Mouse (Mus musculus) adipocyte (in vitro differentiated cells): ENCODE results near the gene Inpp4b.

Source experiments
- DNase-seq: peaks from one replicate; pipeline ENCODE4 v3.0.0-alpha.2; 2016; ENCODE audit warnings: low spot score

The Inpp4b gene

DNA sequence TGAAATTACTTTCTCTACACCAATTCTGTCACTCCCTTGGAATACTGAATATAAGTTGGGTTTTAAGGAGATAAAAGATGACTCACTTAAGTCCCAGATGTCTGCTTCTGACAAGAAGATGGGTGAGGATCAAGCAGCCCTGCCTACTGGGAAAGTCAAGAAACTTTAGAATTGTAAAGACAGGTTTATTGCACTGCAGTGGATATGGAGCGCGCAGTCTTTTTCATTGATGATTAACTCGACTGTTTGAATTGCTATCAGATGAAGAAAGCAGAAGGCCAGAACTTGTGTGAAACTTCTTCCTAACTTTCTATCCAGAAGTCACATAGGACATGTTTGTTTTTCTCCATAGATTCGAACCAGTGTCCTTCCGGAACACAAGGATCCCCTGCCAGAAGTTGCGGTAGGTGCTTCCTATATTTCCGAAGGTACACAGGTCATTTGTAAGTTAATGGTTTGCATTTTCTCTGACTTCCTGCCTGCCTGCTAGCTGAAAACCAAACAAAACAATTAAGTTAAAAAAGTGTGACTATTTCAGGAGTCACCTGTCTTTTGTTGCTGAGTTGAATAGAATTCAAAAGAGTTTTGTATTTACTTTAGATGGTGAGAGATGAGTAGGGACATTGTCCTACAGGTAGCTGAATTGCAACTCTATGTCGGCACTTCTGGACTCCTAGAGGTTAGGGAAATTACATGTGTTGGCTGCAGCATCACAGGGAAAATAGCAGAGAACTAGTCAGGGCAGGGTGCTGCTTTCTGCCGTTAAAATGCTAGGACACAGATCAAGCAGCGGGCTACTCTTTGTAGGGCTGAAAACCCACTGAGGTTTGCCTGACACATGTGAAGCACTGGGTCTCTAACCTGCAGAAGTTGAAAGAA is 502.0 kb downstream of the Inpp4b start:
- DNase-seq, result no peak

DNA sequence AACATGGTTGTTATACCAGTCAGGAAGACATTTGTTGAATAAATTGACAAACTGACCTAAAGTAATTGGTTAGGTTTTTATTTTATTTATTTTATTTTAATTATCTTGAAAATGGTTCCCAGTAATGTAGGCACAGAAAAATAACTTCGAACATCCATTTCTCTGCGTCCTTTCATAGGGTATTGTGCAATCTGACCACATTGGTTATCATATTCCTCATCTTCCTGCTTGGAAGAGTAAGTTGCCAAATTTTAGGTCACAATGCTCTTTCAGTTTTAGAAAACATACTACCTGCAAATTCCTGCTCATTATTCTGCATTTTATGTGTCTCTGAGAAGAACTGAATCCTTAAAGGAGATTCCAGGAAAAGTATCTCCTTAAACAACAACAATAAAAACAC is 505.6 kb downstream of the Inpp4b start:
- DNase-seq, result no peak

DNA sequence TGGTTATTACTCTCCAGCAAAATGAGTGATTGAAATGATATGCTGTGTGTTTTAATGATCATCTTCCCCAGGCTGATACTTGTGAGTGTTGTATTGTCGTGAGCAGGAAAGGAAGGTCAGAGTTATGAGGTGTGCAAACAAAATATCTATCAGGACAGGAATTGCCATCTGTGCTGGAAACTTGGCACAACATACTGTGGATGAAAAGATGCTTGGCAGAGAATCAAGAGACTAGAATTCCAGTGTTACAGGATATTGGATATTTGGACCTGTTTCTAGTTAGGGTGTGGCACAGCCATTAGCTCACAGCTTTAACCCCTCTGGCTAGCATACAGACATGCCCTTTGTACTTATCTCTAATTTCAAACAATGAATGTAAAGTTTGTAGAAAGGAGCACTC is 507.6 kb downstream of the Inpp4b start:
- no peak for DNase-seq

DNA sequence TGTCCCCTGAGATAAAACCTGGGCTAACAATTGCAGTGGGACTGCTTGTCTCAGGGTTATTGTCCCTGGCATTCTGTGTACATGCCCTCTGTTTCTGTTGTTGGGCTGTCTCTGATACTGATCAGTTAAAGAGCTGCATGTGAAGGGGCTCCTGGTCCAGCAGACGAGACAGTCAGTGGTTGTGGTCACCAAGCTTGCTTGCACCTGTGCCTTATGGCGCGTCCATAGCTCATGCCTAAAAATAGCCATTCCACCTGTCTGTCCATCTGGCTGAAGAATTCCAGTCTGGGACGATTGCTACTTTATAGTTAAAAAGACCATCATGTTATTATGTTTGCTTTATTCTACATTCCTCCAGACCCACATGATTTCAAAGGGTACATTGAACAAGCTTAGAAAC is 510.8 kb downstream of the Inpp4b start:
- DNase-seq, result no peak

DNA sequence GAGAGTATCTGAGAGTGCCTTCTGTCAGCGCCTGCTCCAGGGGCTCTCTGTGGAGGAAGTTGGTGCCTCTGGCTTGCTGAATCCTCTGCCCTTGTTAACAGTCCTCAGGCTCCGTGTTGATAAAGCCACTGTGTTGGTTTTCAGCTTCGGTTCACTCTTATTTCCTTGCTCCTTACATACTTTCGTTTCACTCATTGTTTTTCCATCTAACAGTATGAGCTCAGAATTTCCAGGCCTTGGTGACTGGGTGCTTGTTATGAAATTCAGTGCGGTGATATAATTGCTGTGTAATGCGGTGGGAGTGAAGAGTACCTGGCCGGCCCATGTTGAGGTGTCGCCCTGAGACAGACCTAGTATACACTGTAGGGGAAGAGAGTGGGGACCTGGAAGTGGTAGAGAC is 512.2 kb downstream of the Inpp4b start:
- DNase-seq, result no peak

DNA sequence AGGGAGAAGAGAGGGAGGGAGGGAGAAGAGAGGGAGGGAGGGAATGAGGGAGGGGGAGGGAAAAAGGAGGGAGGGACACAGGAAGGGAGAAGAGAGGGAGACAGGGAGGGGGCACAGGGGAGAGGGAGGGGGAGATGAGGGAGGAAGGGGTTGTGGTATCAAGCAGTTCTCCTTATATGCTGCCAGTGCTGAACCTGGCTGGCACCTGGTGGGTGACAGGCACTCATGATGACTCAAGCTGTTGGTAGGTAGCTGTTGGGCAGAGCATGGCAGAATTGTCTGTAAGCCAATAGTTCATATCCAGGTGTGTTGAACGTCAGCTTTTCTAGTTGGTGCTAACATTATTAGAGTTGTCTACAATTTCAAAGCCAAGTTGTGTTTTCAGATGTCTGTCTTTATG is 512.7 kb downstream of the Inpp4b start:
- DNase-seq, result no peak

DNA sequence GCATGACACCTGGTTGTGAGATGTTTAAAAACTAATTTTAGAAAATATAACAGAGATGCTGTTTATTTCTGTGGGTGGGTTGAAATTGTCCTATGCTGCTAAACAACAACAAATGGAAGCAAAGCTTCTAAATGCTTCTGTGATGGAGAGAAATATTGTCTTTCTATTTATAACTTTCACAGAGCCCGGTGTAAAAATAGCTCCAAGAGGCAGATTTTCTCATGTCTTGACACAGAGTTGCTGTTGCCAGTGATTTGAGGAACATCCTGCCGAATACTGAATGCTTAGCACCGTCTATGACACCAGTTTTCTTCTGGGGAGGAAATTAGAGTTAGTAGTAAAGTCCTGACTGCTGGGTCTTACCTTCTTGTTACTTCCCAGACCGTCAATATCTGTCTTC is 513.8 kb downstream of the Inpp4b start:
- no peak for DNase-seq

DNA sequence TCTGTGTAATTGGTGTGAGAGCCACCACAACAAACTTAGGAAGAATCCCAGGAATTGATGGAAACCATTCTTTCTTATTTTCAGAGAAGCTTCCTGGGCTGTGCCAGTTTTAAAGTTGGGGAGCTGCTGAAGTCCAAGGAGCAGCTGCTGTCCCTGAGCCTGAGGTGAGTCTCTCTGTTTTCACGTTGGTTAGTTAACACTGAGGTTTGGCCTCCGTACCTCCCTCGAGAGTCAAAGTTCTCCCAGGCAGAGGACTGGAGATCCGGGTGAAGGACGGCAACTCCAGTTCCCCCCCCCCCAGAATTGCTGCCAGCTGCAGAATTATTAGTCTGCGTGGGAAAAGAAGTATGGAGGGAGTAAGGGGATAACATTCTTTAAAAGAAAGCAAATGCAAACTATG is 514.3 kb downstream of the Inpp4b start:
- no peak for DNase-seq

DNA sequence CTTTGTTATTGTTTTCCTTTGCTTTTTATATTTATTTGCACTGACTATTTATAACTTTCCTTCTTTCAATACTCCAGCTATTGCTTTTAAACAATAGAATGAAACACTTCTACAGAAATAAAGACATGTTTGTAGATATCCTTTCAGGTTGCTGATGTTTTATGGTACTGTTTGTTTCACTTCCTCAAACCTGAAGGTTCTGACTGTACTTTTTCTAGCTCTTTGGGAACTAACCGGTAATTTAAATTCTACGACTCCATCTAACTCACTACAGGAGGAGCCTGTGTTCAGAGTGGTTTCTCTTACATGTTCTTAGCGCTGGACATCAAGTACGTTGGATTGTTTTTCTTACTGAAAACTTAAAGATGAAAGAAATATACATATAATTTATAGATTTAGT is 516.0 kb downstream of the Inpp4b start:
- no peak for DNase-seq

DNA sequence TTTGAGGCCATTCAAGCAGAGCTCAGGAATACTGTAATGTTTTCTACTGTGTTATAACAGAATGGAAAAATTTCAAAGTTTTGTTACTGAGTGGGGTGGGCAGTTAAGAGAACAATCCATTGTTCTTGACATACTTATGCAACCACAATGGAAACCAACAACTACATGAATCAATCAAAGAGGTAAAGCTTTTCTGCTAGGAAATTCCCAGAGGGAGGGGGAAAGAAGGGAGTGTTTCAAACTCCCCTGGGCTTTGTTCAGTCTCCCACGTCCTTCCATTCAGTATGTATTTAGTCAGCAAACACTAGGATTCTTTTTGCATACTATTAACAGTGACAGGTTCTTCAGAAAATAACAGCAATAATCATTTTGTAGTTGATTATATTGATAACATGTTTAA is 517.4 kb downstream of the Inpp4b start:
- no peak for DNase-seq

DNA sequence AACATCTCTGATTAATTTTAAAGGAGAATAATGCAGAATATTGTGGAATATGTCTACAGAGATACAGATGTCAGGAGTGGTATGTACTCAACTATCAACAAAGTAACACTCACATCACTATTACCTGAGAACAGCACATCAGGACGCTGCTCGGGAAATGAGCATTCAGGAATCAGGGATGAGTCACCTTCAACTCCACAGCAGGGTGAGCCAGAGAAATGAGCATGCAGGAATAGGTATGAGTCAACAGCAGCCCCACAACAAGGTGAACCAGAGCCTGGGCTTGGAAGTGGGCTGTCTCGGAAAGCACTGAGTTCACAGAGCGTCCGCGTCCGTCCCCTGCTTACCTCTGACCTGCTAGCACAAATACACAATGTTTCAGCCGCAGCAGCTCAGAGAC is 519.0 kb downstream of the Inpp4b start:
- DNase-seq, result no peak

DNA sequence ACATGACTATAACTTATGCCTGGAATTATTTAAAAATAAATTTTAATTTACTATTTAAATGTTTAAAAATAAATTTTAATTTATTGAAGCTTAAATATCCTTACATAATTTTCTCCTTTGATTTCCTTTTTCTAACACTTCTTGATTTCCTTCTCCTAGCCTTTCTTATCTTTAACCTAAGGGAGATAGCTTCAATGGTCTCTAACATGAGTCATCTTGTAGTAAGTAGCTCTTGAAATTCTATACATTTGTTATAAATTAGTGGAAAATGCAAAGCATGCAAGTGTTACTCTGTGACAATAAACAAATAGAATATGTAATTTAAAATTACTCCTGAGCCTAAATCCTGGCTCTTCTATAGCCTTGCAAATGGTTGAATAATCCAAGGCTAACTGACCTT is 520.4 kb downstream of the Inpp4b start:
- DNase-seq, result no peak

DNA sequence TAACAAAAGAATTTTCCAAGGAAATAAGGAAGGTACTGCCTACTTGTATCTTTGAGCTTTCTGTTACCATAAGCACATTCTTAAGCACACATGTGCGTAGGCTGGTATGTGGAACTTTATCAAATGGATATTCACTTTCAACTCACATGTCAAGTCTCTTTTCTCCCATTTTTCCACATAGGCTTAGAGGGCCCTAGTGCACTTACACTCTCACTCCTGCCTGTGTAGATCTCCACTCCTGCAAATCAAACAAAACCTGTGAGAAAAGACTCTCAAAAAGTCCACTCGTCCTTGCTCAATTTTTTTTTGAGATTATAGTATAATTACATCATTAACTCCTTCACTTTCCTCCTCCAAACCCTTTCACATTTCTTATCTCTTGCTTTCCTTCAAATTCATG is 522.0 kb downstream of the Inpp4b start:
- DNase-seq, result no peak

DNA sequence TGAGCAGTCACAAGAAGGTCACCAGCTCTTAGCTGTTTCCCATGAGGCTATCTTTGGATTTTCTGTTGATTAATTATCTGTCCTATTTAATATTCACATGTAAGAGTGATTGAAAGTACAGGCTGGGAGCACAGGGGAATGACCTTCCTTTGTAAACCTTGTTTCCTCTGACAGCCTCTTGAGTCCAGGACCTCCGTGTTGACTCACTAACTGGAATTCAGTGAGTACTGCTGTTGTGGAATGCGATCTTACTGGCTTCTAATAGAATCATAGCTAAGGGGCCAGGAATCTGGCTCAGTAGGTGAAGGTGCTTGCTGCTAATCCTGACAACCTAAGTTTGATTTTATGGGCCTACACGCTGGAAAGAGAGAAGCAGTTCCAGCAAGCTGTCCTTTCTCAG is 523.3 kb downstream of the Inpp4b start:
- DNase-seq, result peak; percentile 18

DNA sequence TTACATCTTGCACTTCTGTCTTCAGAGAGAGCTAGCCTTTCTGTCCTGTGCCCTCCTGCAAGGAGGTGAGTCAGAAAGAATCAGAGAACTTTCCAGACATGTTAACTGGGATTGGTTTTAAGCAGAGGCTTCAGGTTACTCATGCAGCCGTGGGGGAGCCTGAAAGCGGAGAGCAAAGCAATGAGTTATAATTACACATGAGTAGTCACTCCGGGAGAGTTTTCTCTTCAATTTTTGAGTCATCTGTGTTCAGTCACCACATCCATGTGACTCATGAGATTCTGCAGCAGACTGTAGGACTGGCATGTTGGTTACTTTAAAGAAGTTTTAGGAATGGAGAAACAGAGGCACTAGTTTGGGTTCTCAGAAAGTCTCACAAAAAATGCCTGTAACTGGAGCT is 524.7 kb downstream of the Inpp4b start:
- DNase-seq, result no peak

DNA sequence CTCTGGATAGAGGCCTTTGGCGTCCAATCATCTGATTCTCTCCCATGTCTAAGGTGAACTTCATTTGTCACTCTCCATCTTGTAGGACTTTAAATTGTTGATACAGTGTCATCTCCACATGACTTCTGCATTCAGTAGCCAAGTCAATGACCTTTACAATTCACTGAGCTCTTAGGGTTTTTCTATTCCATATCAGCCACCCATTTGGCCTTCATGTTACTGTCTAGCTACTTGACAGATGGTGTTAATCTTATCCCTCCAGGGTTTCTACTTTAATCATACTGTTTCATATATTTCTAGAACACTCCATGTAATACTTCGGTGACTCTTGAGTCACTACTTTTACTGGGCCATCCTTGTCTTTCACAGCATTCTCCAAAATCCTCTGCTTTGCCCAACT is 528.1 kb downstream of the Inpp4b start:
- no peak for DNase-seq

DNA sequence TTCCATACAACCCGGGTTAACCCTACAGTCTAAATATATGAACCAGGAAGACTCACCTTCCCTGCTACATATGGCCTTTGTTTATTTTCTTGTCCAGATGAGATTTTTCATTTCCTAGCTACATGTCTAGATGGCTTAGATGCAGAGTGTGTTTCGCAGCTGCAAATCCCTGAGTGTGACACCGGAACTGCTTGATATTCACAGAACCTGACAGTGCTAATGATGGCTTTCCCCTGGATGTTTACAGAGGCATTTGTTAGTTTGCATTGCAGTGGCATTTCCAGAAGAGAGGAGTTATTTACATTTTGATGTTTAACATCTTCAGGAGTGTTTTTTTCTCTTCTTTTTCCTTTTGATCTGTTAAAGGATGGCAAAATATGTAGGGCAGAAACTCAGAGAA is 537.7 kb downstream of the Inpp4b start:
- DNase-seq, result no peak

DNA sequence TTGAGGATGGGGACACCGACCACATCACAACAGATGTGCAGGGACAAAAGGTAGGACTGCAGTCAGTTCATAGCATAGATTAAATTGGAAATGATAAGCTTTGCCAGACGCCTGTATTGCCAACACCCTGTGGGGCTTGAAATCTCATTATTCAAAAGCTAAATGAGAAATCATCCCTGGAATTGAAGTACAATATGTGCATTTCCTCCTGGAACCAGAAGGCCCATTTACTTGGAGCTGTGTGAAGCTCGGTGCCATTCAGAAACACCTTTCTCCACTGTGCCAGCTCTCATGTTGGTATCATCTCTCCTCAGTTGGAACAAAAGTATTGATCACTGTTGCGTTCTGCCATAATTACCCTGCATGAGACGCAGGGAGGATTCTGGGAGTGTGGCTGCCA is 541.8 kb downstream of the Inpp4b start:
- DNase-seq, result no peak

DNA sequence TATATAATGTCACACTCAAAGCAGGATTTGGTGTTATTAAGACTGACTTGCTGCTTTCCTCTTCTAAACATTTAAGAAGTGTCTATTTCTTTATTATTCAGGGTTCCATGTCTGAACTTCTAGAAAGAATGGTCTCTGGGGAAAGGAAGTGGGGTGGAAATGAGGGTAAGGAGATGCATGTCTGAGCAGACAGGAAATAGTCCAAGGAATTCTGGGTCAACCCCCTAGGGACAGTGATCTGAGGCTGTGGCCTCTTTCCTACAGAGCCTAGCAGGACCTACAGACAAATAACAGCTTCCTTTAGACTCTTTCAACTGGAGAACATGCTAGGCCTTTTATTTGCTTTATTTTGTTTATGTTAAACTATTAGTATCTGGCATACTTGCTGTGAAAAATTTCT is 546.5 kb downstream of the Inpp4b start:
- no peak for DNase-seq

DNA sequence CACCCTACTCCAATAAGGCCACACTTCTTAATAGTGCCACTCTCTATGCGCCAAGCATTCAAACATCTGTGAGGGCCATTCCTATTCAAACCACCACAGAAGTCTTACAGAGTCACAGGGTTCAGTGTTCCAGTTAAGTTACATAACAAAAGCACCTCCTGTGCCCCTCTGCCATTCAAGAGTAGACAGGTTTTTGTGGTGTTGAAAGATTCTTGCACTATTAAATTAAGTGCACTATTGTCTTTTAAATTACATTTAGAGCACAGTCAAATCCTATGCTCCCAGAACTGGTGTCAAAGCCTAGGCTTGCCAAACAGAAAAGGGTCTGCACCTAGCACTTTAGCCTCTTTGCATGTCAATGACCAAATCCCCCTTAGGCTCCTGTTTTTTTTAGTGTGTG is 550.9 kb downstream of the Inpp4b start:
- DNase-seq, result no peak

DNA sequence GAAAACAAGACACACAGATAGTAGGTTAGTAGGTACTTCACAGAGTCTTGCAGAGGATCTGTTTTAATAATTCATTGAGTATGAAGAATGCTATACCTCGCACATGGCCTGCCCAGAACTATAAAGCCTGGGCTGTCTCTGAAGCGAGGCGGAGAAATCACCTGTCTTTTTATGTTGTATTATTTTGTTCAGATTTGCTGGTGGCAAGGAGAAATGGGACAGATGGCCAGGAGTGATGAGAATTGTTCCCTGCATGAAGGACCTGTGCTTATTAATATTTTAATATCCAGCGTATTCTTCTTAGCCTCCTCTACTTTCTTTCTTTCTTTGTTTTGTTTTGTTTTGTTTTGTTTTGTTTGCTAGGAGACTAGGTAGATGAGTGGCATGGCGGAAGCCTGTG is 604.5 kb downstream of the Inpp4b start:
- no peak for DNase-seq

DNA sequence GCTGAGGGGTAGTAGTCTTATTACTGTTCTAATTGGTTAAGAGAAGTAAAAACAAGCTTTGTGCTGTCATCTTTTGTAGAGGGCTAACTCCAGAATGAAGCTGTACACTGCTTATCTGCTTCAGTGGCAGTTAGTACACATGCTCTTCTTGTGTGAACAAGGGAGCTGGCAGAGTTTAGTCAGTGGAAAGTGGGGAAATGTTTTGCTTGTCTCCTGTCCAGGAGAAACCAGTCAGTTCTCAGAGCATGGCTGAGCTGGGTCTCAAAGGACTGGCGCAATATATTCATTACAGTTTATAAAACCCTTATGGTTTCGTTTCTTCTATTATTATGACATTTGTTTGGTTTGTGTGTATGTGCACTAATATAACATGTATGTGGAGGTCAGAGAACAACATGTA is 610.7 kb downstream of the Inpp4b start:
- DNase-seq, result no peak

DNA sequence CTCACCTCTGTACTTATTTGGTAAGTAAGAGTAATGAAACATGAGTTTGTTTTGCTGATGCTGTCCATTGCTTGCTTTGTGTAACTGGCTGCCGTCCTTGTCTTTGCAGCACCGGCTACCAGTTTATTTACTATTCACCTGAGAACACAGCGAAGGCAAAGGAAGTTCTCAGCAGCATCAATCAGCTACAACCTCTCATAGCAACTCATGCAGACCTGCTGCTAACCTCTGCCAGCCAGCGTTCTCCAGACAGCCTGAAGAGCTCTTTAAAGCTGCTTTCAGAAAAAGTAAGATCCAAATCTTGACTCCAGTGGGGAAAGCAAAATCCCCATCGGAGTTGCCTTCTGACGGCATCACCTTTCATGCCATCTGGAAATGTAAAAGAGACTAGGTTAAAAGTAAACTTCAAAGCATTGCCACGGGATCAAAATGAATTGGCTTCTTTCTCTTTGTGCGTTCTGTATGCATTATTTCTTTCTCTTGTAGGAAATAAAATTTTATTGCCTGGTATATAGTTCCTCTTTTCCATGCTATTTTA is 642.8 kb downstream of the Inpp4b start:
- no peak for DNase-seq

DNA sequence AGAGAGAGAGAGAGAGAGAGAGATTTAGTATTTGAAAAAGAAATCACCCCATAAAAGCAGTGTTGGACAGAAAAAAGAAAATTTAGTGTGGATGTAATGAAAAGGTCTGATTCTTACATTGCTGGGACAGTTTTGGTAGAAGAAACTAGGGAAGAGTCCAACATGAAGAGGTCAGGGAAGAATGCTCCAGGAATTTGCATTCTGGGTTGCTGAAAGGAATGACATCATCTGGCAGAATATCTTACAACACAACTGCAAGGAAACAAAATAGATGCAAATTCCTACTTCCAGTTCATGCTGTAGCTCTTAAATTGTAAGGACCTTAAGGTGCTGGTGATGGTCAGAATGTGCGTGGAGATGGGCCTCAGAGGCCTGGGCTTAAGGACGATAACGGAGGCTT is 650.6 kb downstream of the Inpp4b start:
- no peak for DNase-seq
